Mouse (Mus musculus) limb, embryonic 14.5 days (tissue): ENCODE data around the gene Ccdc63. TPM values are rescaled to one million over a fixed set of nuclear protein-coding genes. Genes with fewer than 3 reads are reported as not detected.

Experiments
- ATAC-seq: fragments of 200-750 bp; cut with Nextera tagmentation; 2 replicates; pipeline ENCODE4 v1.8.0; 2017; ENCODE audit warnings: low read depth, moderate number of reproducible peaks, moderate TSS enrichment; ENCODE audit not compliant: low FRiP score
- DNase-seq: peaks from one replicate; pipeline ENCODE4 v3.0.0-alpha.2; 2015; ENCODE audit warnings: low spot score
- H3K27ac ChIP-seq: fragments of 300-500 bp; sonication (generic); replicated peaks from 2 replicates; pipeline ENCODE4 v1.5.1; 2014; ENCODE audit warnings: low read depth, mild to moderate bottlenecking, low read length, moderate library complexity, mixed read lengths
- H3K27me3 ChIP-seq: fragments of 300-500 bp; sonication (generic); 2 replicates; pipeline ENCODE4 v1.6.1; 2014; ENCODE audit warnings: low read length, mixed read lengths; ENCODE audit not compliant: control insufficient read depth, insufficient read depth
- H3K36me3 ChIP-seq: fragments of 300-500 bp; sonication (generic); 2 replicates; pipeline ENCODE4 v1.6.1; 2014; ENCODE audit warnings: mild to moderate bottlenecking, low read length, moderate library complexity, mixed read lengths; ENCODE audit not compliant: control insufficient read depth, insufficient read depth
- H3K4me1 ChIP-seq: fragments of 300-500 bp; sonication (generic); 2 replicates; pipeline ENCODE4 v1.6.1; 2014; ENCODE audit warnings: antibody characterized with exemption, low read length, mixed read lengths; ENCODE audit not compliant: control insufficient read depth, insufficient read depth
- H3K4me2 ChIP-seq: fragments of 300-500 bp; sonication (generic); replicated peaks from 2 replicates; pipeline ENCODE4 v1.6.1; 2014; ENCODE audit warnings: low read depth, mild to moderate bottlenecking, low read length, moderate library complexity; ENCODE audit not compliant: severe bottlenecking
- H3K4me3 ChIP-seq: fragments of 300-500 bp; sonication (generic); replicated peaks from 2 replicates; pipeline ENCODE4 v1.5.1; 2014; ENCODE audit warnings: low read length
- H3K9ac ChIP-seq: fragments of 300-500 bp; sonication (generic); 2 replicates; pipeline ENCODE4 v1.6.1; 2014; ENCODE audit warnings: mild to moderate bottlenecking, low read depth, low read length, moderate library complexity; ENCODE audit not compliant: severe bottlenecking
- H3K9me3 ChIP-seq: fragments of 300-500 bp; sonication (generic); 2 replicates; pipeline ENCODE4 v1.6.1; 2016; ENCODE audit warnings: low read length; ENCODE audit not compliant: control insufficient read depth
- POLR2A ChIP-seq: fragments of 200-500 bp; IDR thresholded peaks from 2 replicates; pipeline ENCODE4 v1.8.0; 2012; ENCODE audit warnings: inconsistent platforms, mild to moderate bottlenecking, moderate library complexity, borderline replicate concordance; ENCODE audit not compliant: insufficient read depth, insufficient read length; ENCODE audit errors: extremely low read depth
- WGBS: fragments of 180-500 bp; shearing (Covaris S2); extraction: QIAGEN DNeasy Blood & Tissue Kit; methylation state at CpG from one replicate; pipeline ENCODE4 v1.1.7; 2014; 5-methylcytosine and 5-hydroxymethylcytosine counted together
- polyA plus RNA-seq, 2 experiments: library from polyadenylated mRNA; depleted of rRNA in 1 of 2; stranded (reverse) in 1 of 2; unstranded in 1 of 2; fragments of >200 nt; fragmentation: Nextera tagmentation in 1 of 2; extraction: Ambion mirVana in 1 of 2; gene quantifications; 2 replicates each; pipeline versions ENCODE4 v1.2.1 to v1.2.3; 2012 to 2014

The Ccdc63 gene
- polyA plus RNA-seq, 2 experiments: 0.21 TPM; not detected in 1

GRCm38 (mm10) chr5:122109325-122110060 is 31.1 kb downstream of the Ccdc63 start:
- Histone ChIP-seq H3K9me3 (no peaks in the 10 kb centered on the region), H3K36me3 (no peaks in the 10 kb centered on the region), H3K27ac (no peak overlapping the region), H3K9ac (no peak overlapping the region), H3K27me3 (no peaks in the 10 kb centered on the region), H3K4me1 (no peaks in the 10 kb centered on the region), H3K4me3 (no peak overlapping the region), H3K4me2 (no peak overlapping the region)
- no peak for TF ChIP-seq POLR2A
- ATAC-seq (no peak), DNase-seq (no peak)
- 51% methylated on average over 16 of the region's 16 CpGs for WGBS

DNA sequence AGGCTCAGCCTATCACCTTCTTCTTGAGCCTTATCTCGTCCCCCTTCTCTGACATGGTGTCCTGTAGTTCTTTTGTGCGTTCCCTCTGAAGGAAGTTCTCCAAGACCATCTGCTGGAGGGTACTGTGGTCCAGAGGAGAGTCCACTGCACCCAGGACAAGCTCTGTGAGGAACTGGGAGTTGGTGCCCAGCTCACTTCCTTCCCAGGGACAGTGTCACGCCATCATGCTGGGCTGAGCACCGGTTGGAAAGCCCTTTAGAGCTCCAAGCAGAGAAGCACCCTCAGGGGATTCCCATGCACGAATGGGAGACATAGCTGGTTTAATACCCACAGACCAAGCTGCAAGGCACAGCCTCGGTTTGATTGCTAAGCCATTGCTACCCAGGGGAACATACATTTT is 32.5 kb downstream of the Ccdc63 start:
- TF ChIP-seq POLR2A: no peak
- H3K9me3 ChIP-seq: no peaks in the 10 kb centered on the region
- WGBS: 64% methylated on average over 6 of the region's 6 CpGs

DNA sequence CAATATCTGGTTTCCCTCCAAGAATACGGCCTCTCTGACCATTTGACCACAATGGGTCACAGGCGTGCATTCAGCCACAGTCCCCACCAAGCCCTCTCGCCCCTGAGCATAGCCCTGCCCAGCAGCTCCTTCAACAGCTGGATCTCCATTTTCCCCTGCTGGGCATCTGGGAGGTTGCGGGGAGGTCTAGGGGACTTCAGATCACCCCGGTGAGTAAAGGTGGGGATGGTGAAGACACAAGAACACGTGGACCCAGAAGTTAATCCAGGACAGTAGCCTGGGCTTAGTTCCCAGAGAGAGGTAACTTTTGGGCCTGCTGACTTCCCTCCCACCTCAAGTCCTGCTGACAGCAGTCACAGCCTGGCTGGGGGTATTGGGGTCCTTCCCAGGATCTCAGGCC is 34.4 kb downstream of the Ccdc63 start:
- WGBS: 83% methylated on average over 6 of the region's 6 CpGs
- Histone ChIP-seq H3K9ac (no peak overlapping the region), H3K4me3 (no peak overlapping the region), H3K4me2 (no peak overlapping the region), H3K9me3 (no peaks in the 10 kb centered on the region), H3K27ac (no peak overlapping the region), H3K27me3 (no peaks in the 10 kb centered on the region), H3K4me1 (peaks cover 4% of the 10 kb centered on the region; the same call in 1 of the 2 replicates), H3K36me3 (no peaks in the 10 kb centered on the region)
- ATAC-seq: no peak
- no peak for DNase-seq
- TF ChIP-seq POLR2A: no peak

More for the DNA sequence above, 32.5 kb downstream of the Ccdc63 start:
- no peak overlapping the region for H3K27ac ChIP-seq
- no peak overlapping the region for H3K9ac ChIP-seq
- H3K27me3 ChIP-seq: no peaks in the 10 kb centered on the region
- H3K4me2 ChIP-seq: no peak overlapping the region
- no peaks in the 10 kb centered on the region for H3K36me3 ChIP-seq
- peaks cover 1% of the 10 kb centered on the region; the same call in 1 of the 2 replicates for H3K4me1 ChIP-seq
- H3K4me3 ChIP-seq: no peak overlapping the region
- no peak for DNase-seq
- no peak for ATAC-seq

DNA sequence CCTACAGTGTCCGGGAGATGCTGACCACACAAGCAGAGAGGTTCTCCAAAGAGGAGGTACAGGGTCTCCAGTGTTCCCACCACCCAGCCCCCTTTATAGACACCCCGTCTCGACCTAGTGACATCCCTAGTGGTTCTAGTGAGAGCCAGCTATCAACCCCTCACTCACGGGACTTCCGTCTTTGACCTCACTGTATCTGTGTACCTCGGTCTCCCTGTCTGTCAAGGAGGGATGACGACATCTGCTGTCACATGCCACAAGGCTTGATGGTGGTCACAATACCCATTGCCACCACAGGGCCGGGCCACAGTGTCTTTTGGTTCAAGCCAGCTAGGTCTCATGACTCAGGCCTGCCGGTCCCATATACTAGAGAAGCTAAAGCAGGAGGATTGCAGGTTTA is 35.6 kb downstream of the Ccdc63 start:
- 88% methylated on average over 9 of the region's 9 CpGs for WGBS
- H3K4me2 ChIP-seq: no peak overlapping the region
- H3K4me1 ChIP-seq: peaks cover 4% of the 10 kb centered on the region; the same call in 1 of the 2 replicates
- no peak overlapping the region for H3K9ac ChIP-seq
- ATAC-seq (no peak), DNase-seq (no peak)
- H3K27ac ChIP-seq: no peak overlapping the region
- H3K36me3 ChIP-seq: no peaks in the 10 kb centered on the region
- no peaks in the 10 kb centered on the region for H3K9me3 ChIP-seq
- no peak overlapping the region for H3K4me3 ChIP-seq
- TF ChIP-seq POLR2A: no peak
- H3K27me3 ChIP-seq: peaks cover 3% of the 10 kb centered on the region; the same call in 1 of the 2 replicates

DNA sequence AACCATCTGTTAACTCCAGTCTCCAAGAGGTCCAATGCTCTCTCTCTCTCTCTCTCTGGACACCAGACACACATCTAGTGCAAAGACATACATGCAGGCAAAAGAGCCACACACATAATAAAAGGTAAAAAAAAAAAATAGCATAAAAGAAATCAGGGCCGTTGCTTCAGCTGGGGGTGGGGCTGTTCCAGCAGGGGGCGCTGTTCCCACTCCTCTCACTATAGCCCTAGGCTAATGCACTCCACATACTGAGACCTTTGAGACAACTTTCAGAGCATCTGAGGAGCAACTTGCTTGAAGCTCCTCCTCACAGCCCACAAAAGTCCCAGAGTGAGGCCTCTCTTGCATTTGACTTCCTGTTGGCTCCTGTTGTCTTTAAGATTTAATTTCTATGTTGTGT is 36.4 kb downstream of the Ccdc63 start:
- no peaks in the 10 kb centered on the region for H3K36me3 ChIP-seq
- TF ChIP-seq POLR2A: no peak
- H3K9me3 ChIP-seq: no peaks in the 10 kb centered on the region
- no peak overlapping the region for H3K9ac ChIP-seq
- H3K4me2 ChIP-seq: no peak overlapping the region
- H3K27ac ChIP-seq: no peak overlapping the region
- 23% methylated on average over 2 of the region's 2 CpGs for WGBS
- H3K4me3 ChIP-seq: no peak overlapping the region
- no peak for ATAC-seq
- H3K27me3 ChIP-seq: peaks cover 5% of the 10 kb centered on the region; the same call in 1 of the 2 replicates
- H3K4me1 ChIP-seq: peaks cover 4% of the 10 kb centered on the region; the same call in 1 of the 2 replicates
- no peak for DNase-seq

DNA sequence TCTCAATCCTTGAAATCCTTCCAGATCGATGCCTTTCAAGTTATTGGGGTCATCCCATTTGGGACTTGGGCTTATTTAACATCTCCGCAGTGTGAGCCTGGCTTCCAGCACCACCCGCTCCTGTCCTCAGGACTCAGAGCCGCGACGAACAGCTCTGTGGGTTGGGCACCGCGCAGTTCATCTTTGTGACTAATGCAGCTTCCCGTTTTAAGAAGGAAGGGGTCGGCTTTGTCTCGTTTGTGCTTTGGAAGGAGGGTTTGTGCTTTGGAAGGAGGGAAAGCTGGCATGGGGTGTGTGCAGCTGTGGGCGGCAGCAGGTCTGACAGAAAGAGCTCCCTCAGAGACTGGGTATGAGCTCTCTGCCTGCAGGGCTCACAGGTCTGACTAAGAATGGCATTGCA is 37.5 kb downstream of the Ccdc63 start:
- no peak for TF ChIP-seq POLR2A
- no peak for DNase-seq

More for the DNA sequence above, 37.5 kb downstream of the Ccdc63 start:
- Histone ChIP-seq H3K9ac (no peak overlapping the region), H3K9me3 (no peaks in the 10 kb centered on the region), H3K36me3 (no peaks in the 10 kb centered on the region), H3K4me3 (no peak overlapping the region), H3K27ac (no peak overlapping the region), H3K27me3 (peaks cover 5% of the 10 kb centered on the region; the same call in 1 of the 2 replicates), H3K4me1 (peaks cover 4% of the 10 kb centered on the region; the same call in 1 of the 2 replicates), H3K4me2 (0 out of 2 replicates have a peak overlapping the region, but pooled peaks have one; percentile 24)
- 35% methylated on average over 12 of the region's 12 CpGs for WGBS
- ATAC-seq: no peak
